Mouse (Mus musculus): ENCODE measurements around the gene Loxl3. TPM values are rescaled to one million over a fixed set of nuclear protein-coding genes. Genes with fewer than 3 reads are reported as not detected.

Gene Loxl3
- total and polyA plus RNA-seq, 2 experiments from 2014 or later, result 4.7 to 7.3 TPM

DNA sequence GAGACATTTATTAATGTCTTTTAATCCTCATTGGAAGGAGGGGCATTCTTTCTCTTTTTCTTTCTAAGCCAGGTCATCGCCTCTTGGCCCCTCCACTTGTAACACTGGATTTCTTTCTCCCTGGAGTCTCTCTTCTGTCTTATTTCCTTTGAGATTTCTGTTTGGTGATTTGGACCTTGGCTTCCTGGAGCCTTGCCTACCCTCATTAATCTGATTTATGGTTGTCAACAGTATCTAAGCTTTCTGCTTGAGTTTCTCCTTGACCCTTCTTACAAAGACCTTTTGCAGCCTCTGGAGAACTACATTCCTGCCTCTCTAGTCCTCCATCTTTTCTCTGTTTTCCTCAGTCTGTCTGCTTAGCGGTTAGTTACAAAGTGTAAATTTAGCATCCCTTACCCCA is 64.4 kb downstream of the Loxl3 start:
- Histone ChIP-seq H3K4me1 (ENCODE audit: insufficient read depth, low read length) (peaks cover 8% of the 10 kb centered on the region), H3K4me3 (ENCODE audit: low read depth, low read length) (no peak overlapping the region), H3K36me3 (ENCODE audit: insufficient read depth, low read length) (no peaks in the 10 kb centered on the region), H3K27me3 (ENCODE audit: insufficient read depth, low read length) (no peaks in the 10 kb centered on the region), H3K27ac (ENCODE audit: low read depth, low read length) (no peak overlapping the region), H3K9me3 (ENCODE audit: low read length) (no peaks in the 10 kb centered on the region), H3K4me2 (ENCODE audit: low read depth, low read length, poor library complexity, severe bottlenecking) (no peak overlapping the region), H3K9ac (replicated peaks; ENCODE audit: low read length, poor library complexity, severe bottlenecking) (no peak overlapping the region)
- no peak for TF ChIP-seq CTCF (IDR thresholded peaks at IDR 0.05)
- DNase-seq (ENCODE audit: low spot score) (no peak), ATAC-seq (ENCODE audit: low FRiP score) (no peak)
- 67% methylated on average over 2 of the region's 2 CpGs for WGBS

DNA sequence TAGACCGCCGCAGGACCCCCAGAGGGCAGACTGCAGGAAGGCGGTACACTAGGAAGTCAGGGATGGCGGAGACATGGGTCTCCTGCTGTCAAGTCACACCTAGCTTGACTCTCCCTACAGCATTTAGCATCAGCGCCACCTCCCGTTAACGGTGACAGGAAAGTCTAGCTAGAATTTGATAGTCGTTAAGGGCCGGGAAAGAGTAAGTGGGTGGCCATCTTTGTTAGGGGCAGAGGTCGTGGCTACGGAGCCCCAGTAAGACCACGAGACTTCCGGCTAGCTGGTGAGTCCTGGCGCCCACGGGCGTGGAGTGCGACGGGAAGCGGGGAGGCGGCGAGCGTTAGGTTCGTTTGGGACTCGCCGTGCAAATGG is 67.3 kb downstream of the Loxl3 start, which contains the start of the genes Ccdc142 and Gm42688:
TSS of gene Ccdc142 (plus strand) at position 286 of the 372 bp plus-strand sequence.
TSS of gene Gm42688 (plus strand) at position 302 of the 372 bp plus-strand sequence.
- Histone ChIP-seq H3K9me3 (ENCODE audit: low read length) (no peaks in the 10 kb centered on the region), H3K9ac (replicated peaks; ENCODE audit: low read length, poor library complexity, severe bottlenecking) (peak within 1 kb of the TSS; percentile 83), H3K27ac (ENCODE audit: low read depth, low read length) (peak within 1 kb of the TSS; percentile 79), H3K4me3 (ENCODE audit: low read depth, low read length) (peak within 1 kb of the TSS; percentile 78), H3K4me2 (ENCODE audit: low read depth, low read length, poor library complexity, severe bottlenecking) (peak within 1 kb of the TSS; percentile 74), H3K36me3 (ENCODE audit: insufficient read depth, low read length) (peaks cover 8% of the 10 kb centered on the region; the same call in 1 of the 2 replicates), H3K4me1 (ENCODE audit: insufficient read depth, low read length) (peaks cover 8% of the 10 kb centered on the region), H3K27me3 (ENCODE audit: insufficient read depth, low read length) (no peaks in the 10 kb centered on the region)
- 0% methylated on average over 25 of the region's 25 CpGs for WGBS
- TF ChIP-seq CTCF (IDR thresholded peaks at IDR 0.05), result peak; percentile 82
- peak; percentile 95 for DNase-seq (ENCODE audit: low spot score)
- peak; percentile 91 for ATAC-seq (ENCODE audit: low FRiP score)

GRCm38 (mm10) chr6:83101688-83102556 is 67.9 kb downstream of the Loxl3 start:
- H3K36me3 ChIP-seq (ENCODE audit: insufficient read depth, low read length), result peaks cover 12% of the 10 kb centered on the region; the same call in 1 of the 2 replicates
- peak overlapping the region; percentile 83 for H3K9ac ChIP-seq (replicated peaks; ENCODE audit: low read length, poor library complexity, severe bottlenecking)
- peak overlapping the region; percentile 78 for H3K4me3 ChIP-seq (ENCODE audit: low read depth, low read length)
- no peaks in the 10 kb centered on the region for H3K27me3 ChIP-seq (ENCODE audit: insufficient read depth, low read length)
- under 1% methylated on average over 62 of the region's 74 CpGs for WGBS
- H3K4me1 ChIP-seq (ENCODE audit: insufficient read depth, low read length), result peaks cover 8% of the 10 kb centered on the region
- H3K4me2 ChIP-seq (ENCODE audit: low read depth, low read length, poor library complexity, severe bottlenecking), result peak overlapping the region; percentile 74
- H3K27ac ChIP-seq (ENCODE audit: low read depth, low read length), result peak overlapping the region; percentile 79
- DNase-seq (ENCODE audit: low spot score), result peak; percentile 55
- no peaks in the 10 kb centered on the region for H3K9me3 ChIP-seq (ENCODE audit: low read length)
- TF ChIP-seq CTCF (IDR thresholded peaks at IDR 0.05), result peak; percentile 56
- peak; percentile 84 for ATAC-seq (ENCODE audit: low FRiP score)

MicroRNAs encoded within 50 kb of the gene (microRNA counts, 519-probe panel; counts per million panel counts)
- 528 counts per million, percentile 58 among the panel's probes with 10 or more counts for microRNA mmu-miR-3470a+mmu-miR-3470b

Small RNA genes within 50 kb of the gene (microRNA-seq; reads per million reads assigned to microRNA genes)
- gene Mir3470a (ENCODE audit: borderline number of aligned reads) (not detected), gene Mir7040 (ENCODE audit: borderline number of aligned reads) (not detected)

Other genes starting within 250 kb of the Loxl3 start
- 15.4 and 15.5 TPM in 2 replicates for gene Sema4f, start 94.4 kb upstream of the Loxl3 start, total RNA-seq (2014; rRNA removed)
- 16.6 and 16.9 TPM in 2 replicates for gene Sema4f, start 94.4 kb upstream of the Loxl3 start, polyA plus RNA-seq (2015; fragmentation: Nextera tagmentation; extraction: Ambion mirVana)
- 1.2 TPM in 1 of 2 replicates, not detected in the other for gene M1ap, start 87.3 kb upstream of the Loxl3 start, total RNA-seq (2014; rRNA removed)
- gene M1ap, start 87.3 kb upstream of the Loxl3 start, polyA plus RNA-seq (2015; fragmentation: Nextera tagmentation; extraction: Ambion mirVana), result 0.12 TPM in 1 of 2 replicates, not detected in the other
- 3.9 and 5.0 TPM in 2 replicates for gene Dok1, start 702 bp upstream of the Loxl3 start, total RNA-seq (2014; rRNA removed)
- gene Dok1, start 702 bp upstream of the Loxl3 start, polyA plus RNA-seq (2015; fragmentation: Nextera tagmentation; extraction: Ambion mirVana), result 1.1 and 2.3 TPM in 2 replicates
- 180 and 190 TPM in 2 replicates for gene Aup1, start 20.3 kb downstream of the Loxl3 start, total RNA-seq (2014; rRNA removed)
- gene Aup1, start 20.3 kb downstream of the Loxl3 start, polyA plus RNA-seq (2015; fragmentation: Nextera tagmentation; extraction: Ambion mirVana), result 130 and 155 TPM in 2 replicates
- gene Htra2, start 21.1 kb downstream of the Loxl3 start, total RNA-seq (2014; rRNA removed), result 45.4 and 56.5 TPM in 2 replicates
- gene Htra2, start 21.1 kb downstream of the Loxl3 start, polyA plus RNA-seq (2015; fragmentation: Nextera tagmentation; extraction: Ambion mirVana), result 87.8 and 93.4 TPM in 2 replicates
- 0.09 and 0.11 TPM in 2 replicates for gene Dqx1, start 23.7 kb downstream of the Loxl3 start, total RNA-seq (2014; rRNA removed)
- 0.30 and 0.32 TPM in 2 replicates for gene Dqx1, start 23.7 kb downstream of the Loxl3 start, polyA plus RNA-seq (2015; fragmentation: Nextera tagmentation; extraction: Ambion mirVana)
- not detected in 2 replicates for gene Tlx2, start 36.1 kb downstream of the Loxl3 start, total RNA-seq (2014; rRNA removed)
- gene Tlx2, start 36.1 kb downstream of the Loxl3 start, polyA plus RNA-seq (2015; fragmentation: Nextera tagmentation; extraction: Ambion mirVana), result not detected in 2 replicates
- gene Pcgf1, start 43.7 kb downstream of the Loxl3 start, total RNA-seq (2014; rRNA removed), result 11.8 and 20.4 TPM in 2 replicates
- gene Pcgf1, start 43.7 kb downstream of the Loxl3 start, polyA plus RNA-seq (2015; fragmentation: Nextera tagmentation; extraction: Ambion mirVana), result 30.4 and 35.5 TPM in 2 replicates
- gene Lbx2, start 52.2 kb downstream of the Loxl3 start, total RNA-seq (2014; rRNA removed), result not detected in 2 replicates
- 0.26 TPM in 1 of 2 replicates, not detected in the other for gene Lbx2, start 52.2 kb downstream of the Loxl3 start, polyA plus RNA-seq (2015; fragmentation: Nextera tagmentation; extraction: Ambion mirVana)
- gene Ccdc142, start 67.4 kb downstream of the Loxl3 start, total RNA-seq (2014; rRNA removed), result 13.6 and 26.0 TPM in 2 replicates
- 6.0 TPM in 2 replicates for gene Ccdc142, start 67.4 kb downstream of the Loxl3 start, polyA plus RNA-seq (2015; fragmentation: Nextera tagmentation; extraction: Ambion mirVana)
- gene Gm42688, start 67.4 kb downstream of the Loxl3 start, total RNA-seq (2014; rRNA removed), result 4.4 and 8.1 TPM in 2 replicates
- 3.5 and 4.4 TPM in 2 replicates for gene Gm42688, start 67.4 kb downstream of the Loxl3 start, polyA plus RNA-seq (2015; fragmentation: Nextera tagmentation; extraction: Ambion mirVana)
- gene Mrpl53, start 74.9 kb downstream of the Loxl3 start, total RNA-seq (2014; rRNA removed), result 46.4 and 57.2 TPM in 2 replicates
- 115 and 118 TPM in 2 replicates for gene Mrpl53, start 74.9 kb downstream of the Loxl3 start, polyA plus RNA-seq (2015; fragmentation: Nextera tagmentation; extraction: Ambion mirVana)
- 32.6 and 40.3 TPM in 2 replicates for gene Mogs, start 81.3 kb downstream of the Loxl3 start, total RNA-seq (2014; rRNA removed)
- 18.8 and 19.8 TPM in 2 replicates for gene Mogs, start 81.3 kb downstream of the Loxl3 start, polyA plus RNA-seq (2015; fragmentation: Nextera tagmentation; extraction: Ambion mirVana)
- gene Wbp1, start 87.4 kb downstream of the Loxl3 start, total RNA-seq (2014; rRNA removed), result 152 and 199 TPM in 2 replicates
- 85.3 and 91.6 TPM in 2 replicates for gene Wbp1, start 87.4 kb downstream of the Loxl3 start, polyA plus RNA-seq (2015; fragmentation: Nextera tagmentation; extraction: Ambion mirVana)
- gene Ino80b, start 91.3 kb downstream of the Loxl3 start, total RNA-seq (2014; rRNA removed), result 29.4 and 40.9 TPM in 2 replicates
- gene Ino80b, start 91.3 kb downstream of the Loxl3 start, polyA plus RNA-seq (2015; fragmentation: Nextera tagmentation; extraction: Ambion mirVana), result 14.6 and 16.2 TPM in 2 replicates
- 24.3 and 30.9 TPM in 2 replicates for gene Rtkn, start 101.3 kb downstream of the Loxl3 start, total RNA-seq (2014; rRNA removed)
- 12.5 and 14.6 TPM in 2 replicates for gene Rtkn, start 101.3 kb downstream of the Loxl3 start, polyA plus RNA-seq (2015; fragmentation: Nextera tagmentation; extraction: Ambion mirVana)
- gene Wdr54, start 122.2 kb downstream of the Loxl3 start, total RNA-seq (2014; rRNA removed), result 12.7 and 15.9 TPM in 2 replicates
- 21.5 and 27.5 TPM in 2 replicates for gene Wdr54, start 122.2 kb downstream of the Loxl3 start, polyA plus RNA-seq (2015; fragmentation: Nextera tagmentation; extraction: Ambion mirVana)
- gene 1700003E16Rik, start 122.2 kb downstream of the Loxl3 start, total RNA-seq (2014; rRNA removed), result 15.6 and 20.5 TPM in 2 replicates
- gene 1700003E16Rik, start 122.2 kb downstream of the Loxl3 start, polyA plus RNA-seq (2015; fragmentation: Nextera tagmentation; extraction: Ambion mirVana), result 18.0 and 18.2 TPM in 2 replicates
- 126 and 129 TPM in 2 replicates for gene Dctn1, start 131.7 kb downstream of the Loxl3 start, total RNA-seq (2014; rRNA removed)
- gene Dctn1, start 131.7 kb downstream of the Loxl3 start, polyA plus RNA-seq (2015; fragmentation: Nextera tagmentation; extraction: Ambion mirVana), result 166 TPM in 2 replicates
- gene Slc4a5, start 185.7 kb downstream of the Loxl3 start, total RNA-seq (2014; rRNA removed), result 0.57 and 3.3 TPM in 2 replicates
- gene Slc4a5, start 185.7 kb downstream of the Loxl3 start, polyA plus RNA-seq (2015; fragmentation: Nextera tagmentation; extraction: Ambion mirVana), result 0.16 and 0.25 TPM in 2 replicates

Measured in midbrain, postnatal 0 days (tissue).